Mouse (Mus musculus) adrenal gland, postnatal 36 days (tissue): ENCODE results near the gene Plekhh2. TPM values are rescaled to one million over a fixed set of nuclear protein-coding genes. Genes with fewer than 3 reads are reported as not detected.
"Not testable (repeated sequence)": the region's sequence is repeated elsewhere in the genome, so short reads cannot be mapped to it uniquely, and the experiment has no call there.

Experiments
- DNase-seq, 2 experiments: peaks; one replicate each; pipeline ENCODE4 v3.0.0; 2021; ENCODE audit warnings: mixed read lengths in 1 of 2
- total RNA-seq, 2 experiments: library from RNA; stranded (reverse); gene quantifications; 2 replicates each; pipeline ENCODE4 v1.2.3; 2021

The Plekhh2 gene
- total RNA-seq, 2 experiments from 2014 or later, result 4.6 to 5.2 TPM

DNA sequence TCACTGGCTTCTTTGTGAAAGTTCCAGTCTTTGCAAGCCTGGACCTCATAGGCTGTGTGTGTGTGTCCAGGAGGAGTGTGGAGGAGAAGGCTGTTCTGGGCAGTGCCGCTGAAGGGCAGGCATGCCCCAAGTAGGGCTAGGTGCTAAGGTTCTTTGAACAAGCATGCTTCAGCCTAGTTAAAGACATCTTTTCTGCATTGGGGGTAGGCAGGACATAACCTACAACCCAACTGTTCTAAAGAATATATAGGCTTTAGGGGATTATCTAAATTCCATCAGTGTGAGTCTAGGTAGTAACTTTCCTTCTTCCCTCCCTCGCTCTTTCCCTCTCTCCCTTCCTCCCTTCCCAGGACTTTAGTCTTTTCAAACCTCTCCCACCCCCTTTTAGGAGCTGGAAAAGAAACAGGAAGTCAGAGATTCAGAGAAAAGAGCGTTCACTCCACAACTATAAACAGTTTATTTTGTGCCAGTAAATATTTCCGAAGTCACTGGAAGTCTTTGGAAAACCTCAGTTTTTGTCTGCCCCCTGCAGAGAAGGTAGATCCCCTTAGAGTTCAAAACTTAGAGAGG lies 906 bp downstream of the Plekhh2 start:
- peak; percentile 2 to 13 for DNase-seq

DNA sequence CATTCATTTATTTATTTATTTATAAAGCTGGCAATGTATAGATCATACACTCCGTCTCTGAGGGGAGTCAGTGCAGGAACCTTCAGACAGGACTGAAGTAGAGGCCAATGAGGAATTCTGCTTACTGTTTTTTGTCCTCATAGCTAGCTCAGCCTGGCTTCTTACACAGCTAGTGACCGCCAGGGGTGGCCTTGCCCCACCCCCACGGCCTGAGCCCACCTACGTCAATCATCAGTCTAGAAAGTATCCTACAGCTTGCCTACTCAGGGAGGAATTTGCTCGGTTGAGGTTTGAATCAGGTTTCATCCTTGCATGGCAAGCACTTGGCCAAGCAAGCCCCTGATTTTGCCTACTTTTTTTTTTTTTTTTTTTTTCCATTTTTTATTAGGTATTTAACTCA lies 4.2 kb downstream of the Plekhh2 start:
- no peak for DNase-seq

DNA sequence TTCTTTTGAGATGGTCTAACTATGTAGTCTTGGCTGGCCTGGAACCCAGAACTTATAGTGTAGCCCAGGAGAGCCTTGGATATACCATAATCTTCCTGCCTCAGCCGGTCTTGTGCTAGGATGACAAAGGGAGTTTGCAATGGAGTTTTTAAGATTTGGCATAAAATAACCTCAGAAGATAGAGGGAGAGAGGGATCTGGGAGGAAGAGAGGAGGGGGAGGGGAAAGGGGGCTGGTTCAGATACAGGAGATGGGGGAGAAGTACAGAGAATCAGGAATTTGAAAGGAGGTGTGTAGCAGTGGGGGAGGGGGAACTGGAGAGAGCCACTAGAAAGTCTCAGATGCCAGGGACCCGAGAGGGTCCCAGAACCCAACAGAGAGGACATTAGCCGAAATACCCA lies 7.7 kb downstream of the Plekhh2 start:
- no peak for DNase-seq

DNA sequence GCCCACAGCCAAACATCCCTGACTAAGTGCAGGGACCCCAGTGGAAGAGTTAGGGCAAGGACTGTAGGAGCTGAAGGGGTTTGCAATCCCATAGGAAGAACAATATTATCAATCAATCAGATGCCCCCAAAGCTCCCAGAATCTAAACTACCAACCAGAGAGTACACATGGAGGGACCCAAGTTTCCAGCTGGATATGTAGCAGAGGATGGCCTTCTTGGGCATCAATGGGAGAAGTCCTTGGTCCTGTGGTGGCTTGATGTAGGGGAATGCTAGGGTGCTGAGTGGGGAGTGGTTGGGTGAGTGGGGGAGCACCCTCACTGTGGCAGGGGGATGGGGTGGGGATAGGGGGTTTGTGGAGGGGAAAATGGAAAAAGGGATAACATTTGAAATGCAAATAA lies 8.4 kb downstream of the Plekhh2 start:
- no peak for DNase-seq

DNA sequence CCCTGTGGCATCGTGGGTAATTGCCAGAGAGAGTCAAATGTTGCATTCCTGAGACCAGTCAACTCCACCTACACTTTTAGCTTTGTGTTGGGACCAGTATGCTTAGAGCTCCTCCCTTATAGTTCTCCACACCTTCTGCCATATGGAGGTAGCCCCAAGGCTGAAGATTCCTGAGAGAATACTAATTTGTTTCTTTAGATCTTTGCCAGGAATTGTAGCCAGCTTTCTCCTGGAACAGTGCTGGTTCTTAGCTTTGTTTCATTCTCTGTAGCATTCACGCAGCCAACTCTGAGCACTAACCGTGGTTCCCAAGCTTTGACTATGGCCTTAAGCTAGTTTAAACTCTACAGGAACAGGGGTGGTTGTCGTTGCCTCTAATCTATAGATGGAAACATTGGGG lies 17.7 kb downstream of the Plekhh2 start:
- no peak for DNase-seq

DNA sequence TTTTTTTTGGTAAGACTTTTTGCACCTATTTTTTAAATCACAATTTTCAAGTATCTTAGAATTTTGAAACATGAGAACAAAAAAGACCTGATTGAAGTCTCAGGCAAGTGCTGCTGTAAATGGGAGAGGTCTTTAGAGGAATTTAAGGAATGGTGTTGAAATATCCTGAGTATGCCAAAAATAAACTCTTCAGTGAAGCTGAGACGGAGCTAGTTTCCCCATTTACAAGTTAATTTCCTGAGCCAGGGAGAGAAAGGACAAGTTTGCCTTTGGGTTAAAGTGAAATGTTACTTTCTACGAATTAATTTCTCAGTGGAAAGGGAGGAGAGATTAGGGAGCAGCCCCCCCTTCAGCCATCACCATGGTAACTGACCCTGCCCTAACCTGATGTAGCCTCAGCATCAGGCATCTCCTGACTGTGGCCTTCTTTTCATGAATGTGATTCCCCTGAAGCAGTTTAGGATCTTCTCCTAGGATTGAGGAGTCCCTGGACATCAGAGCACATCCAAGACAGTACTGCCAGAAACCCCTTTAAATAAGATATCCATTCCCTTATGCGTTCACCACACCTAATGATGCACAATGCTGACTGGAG lies 18.6 kb downstream of the Plekhh2 start:
- no peak for DNase-seq

DNA sequence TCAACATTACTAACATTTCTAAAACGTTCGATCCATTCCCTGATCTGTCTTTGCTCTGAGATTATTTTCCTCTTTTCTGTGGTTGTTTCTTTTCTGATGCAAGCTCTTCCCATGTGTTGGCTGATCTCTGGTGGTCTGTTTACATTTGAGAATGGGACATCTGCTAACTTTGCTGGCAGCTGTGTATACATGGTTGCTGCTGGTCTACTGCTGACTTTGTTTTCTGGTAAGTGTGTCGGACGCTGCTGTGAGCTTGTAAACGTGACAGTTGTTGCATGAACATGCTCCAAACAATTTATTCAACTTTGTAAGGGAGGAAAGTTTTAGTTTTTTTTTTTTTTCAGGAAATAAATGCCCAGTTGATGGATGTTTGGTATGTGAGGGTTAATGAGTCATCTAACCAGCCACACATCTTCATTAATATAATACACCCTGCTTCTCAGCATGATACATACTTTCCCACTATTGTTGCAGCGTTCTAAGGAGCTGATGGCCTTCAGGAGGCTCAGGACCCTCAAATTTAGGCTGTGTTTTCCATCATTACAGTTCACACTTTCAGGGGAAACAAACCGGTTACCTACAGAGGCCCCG lies 21.3 kb downstream of the Plekhh2 start:
- no peak for DNase-seq

DNA sequence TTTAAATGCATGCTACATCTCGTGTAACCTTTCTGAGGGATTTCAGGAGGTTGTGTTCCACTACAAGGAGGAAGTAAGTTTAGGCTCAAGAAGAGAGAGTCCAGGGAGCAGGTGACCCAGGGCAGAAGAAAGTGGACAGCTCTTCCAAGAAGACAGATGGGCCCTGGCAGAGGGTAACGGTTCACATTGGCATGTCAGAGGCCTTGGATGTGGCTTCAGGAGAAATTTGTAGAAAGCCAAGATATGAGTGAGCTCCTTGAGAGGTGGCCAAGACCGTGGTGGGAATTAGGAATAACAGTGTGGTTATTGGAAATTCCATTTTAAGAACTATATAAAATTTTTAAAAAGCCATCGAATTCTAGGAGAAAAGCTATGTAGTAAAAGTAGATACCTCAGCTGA lies 22.1 kb downstream of the Plekhh2 start:
- DNase-seq, result no peak

DNA sequence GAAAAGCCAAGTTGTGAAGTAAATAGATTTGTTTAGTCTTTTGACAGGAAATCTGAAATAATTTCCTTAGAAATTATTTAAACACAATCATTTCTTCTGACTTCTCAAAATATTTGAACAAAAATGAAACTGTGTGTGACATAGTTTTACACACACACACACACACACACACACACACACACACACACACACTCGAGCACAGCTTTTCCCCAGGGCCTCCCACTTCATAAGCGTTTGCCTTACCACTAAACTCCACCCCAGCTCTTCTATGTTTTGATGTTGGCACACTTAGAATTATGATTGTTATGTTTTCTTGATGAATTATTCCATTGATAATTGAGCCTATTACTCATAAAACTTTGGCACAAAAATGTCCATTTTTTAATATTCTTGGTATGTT lies 22.9 kb downstream of the Plekhh2 start:
- no peak for DNase-seq

DNA sequence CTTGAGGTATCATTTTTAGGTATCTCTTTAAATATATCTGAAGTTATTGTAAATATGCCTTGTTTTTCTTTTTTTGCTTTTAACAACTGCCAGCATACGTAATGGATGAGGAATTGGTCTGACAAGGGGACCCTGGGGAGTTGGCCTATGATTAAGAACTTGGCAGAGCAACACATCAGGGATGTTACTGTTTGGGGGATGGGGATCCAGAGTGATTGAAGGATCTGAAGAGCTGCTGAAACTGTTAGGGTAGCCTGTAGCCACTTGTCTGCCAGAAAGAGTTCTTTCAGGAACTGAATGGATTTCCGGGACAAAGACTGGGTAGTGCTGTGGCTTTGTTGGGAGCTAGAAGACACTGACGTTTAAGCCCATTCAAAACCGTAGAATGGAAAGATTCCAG lies 23.5 kb downstream of the Plekhh2 start:
- DNase-seq, result peak; percentile 2 to 6

DNA sequence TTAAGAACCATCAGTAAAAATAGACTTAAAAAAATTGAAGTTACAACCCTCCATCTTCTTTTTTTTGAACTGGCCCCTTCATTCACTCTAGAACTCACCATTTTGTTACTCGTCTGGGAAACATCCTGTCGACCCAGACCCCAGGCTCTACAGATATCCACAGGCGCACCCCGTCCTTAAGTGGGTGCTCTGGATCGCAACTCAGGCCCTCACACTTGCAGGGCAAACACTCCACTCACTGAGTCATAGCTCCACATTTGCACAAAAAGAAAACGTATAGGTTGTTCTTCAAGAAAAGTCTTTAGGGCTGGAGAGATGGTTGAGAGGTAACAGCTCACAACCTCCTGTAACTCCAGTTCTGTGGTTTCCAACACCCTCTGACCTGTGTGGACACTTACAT lies 25.6 kb downstream of the Plekhh2 start:
- DNase-seq, result no peak

DNA sequence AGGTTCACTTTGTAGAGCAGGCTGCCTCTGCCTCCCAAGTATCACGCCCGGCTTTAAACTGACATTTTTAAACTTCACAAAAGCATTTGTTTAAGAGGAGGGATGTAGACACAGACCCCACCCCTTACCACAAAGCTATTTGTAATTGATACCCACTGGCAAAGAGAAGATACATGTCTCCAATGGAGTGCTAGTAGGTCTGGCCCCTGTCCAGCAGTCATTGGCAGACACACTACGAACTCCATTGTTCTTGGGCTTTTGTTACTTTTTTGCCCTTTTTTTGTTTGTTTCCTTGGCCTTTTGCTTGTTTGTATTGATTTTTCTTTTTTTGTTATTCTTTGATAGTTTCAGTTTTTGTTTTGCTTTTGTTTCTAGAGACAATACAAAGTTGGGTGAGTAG lies 26.3 kb downstream of the Plekhh2 start:
- no peak for DNase-seq

DNA sequence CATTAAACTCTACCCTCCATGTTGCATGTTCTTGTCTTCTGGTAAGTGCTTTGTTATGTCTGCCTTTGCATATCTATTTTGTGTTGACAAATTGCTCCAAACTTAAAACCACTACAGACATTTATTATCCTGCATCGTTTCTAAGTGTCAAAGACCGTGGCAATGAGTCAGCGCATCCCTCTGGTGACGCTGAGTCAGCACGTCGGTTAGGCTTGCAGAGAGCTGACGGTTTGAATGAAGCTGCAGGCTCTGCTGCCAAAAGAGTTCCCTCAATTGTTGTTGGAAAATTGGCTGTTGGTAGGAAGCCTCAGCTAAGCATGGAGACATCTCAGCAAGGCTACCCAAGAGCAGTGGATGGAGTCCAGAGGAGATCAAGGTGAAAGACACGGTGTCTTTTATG lies 28.9 kb downstream of the Plekhh2 start:
- DNase-seq, result peak; percentile 53 to 59

DNA sequence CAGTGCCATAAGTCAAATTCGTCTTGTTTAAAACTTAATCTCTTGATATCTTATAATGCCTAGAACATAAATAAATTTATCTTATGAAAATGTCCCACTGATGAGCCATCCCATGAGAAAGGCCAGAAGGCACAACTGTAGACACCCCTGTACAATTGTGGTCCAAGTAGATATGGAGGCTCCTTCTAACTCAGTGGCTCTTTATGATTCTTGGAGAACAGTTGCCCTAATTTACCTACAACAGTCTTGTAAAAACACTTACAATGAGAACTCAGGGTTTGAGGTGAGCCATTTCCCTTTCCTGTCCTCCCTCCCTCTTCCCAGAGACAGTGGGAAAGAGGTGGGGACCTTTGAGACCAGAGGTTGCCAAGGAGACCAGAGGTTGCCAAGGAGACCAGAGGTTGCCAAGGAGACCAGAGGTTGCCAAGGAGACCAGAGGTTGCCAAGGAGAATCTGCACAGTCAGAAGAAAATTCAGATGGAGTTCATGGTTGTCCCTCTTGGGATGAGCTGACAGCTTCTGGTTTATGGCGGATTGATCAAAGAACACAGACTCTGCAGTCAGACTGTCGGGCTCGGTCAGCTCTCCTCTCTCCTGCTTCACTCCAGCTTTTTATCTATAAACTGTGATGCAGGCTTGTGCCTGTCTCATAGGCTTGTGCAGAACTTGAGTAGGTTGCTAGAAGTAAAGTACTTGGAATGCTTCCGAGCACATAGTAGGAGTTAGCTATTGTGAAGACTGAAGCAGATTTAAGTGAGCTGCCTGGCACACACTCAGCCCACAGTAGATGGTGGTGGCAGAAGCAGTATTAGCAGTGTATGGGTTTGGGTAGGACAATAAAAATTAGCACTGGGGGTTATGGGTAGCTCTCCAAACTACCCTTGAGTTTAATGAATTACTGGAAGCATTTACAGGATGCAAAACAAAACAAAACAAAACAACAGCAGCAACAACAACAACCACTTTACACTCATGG lies 39.5 kb downstream of the Plekhh2 start:
- no peak for DNase-seq

DNA sequence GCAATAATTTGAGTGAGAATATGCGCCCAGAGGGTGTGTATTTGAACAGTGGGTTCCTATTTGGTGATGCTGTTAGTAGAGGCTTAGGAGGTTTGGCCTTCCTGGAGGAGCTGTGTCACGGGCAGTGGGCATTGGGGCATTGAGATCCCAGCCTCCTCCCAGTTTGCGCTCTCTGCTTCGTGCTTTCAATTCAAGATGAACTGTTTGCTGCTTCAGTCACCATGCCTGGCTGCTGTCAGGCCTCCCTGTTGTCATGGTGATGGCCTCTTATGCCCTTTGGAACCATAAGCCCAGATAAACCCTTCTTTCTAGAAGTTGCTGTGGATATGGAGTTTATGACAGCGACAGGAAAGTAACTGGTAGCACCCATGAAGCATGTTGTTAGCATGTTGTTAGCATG lies 40.5 kb downstream of the Plekhh2 start:
- no peak for DNase-seq

DNA sequence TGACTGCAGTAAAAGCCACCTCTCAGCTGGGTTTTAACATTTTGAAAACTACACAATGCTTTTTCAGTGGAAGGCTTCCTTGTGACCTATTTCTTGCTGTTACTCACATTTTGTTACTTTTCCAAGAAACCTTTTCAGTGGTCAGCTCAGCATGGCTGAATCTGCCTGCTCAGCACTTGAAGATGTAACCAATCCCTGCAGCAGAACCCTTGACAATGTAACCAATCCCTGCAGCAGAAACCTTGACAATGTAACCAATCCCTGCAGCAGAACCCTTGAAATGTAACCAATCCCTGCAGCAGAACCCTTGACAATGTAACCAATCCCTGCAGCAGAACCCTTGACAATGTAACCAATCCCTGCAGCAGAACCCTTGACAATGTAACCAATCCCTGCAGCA lies 52.6 kb downstream of the Plekhh2 start:
- DNase-seq, result not testable (repeated sequence)

DNA sequence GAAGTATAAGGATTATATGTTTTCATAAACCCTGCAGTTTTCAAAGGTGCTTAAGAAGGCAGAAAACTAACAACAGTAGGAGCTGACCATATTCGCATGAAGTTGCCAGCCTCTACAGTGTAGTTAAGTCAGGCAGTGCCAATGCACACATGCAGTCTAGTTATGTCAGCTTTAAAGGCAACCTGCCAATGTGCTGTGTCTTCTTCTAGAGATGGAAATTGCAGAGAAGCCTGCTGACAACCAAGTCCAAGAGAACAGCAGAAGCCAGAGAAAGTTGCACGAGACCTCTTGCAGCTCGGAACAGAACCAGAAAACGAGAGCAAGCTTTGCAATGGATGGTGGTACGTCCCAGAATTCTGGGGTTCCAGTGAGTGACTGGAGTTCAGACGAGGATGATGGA lies 54.1 kb downstream of the Plekhh2 start:
- DNase-seq, result no peak

DNA sequence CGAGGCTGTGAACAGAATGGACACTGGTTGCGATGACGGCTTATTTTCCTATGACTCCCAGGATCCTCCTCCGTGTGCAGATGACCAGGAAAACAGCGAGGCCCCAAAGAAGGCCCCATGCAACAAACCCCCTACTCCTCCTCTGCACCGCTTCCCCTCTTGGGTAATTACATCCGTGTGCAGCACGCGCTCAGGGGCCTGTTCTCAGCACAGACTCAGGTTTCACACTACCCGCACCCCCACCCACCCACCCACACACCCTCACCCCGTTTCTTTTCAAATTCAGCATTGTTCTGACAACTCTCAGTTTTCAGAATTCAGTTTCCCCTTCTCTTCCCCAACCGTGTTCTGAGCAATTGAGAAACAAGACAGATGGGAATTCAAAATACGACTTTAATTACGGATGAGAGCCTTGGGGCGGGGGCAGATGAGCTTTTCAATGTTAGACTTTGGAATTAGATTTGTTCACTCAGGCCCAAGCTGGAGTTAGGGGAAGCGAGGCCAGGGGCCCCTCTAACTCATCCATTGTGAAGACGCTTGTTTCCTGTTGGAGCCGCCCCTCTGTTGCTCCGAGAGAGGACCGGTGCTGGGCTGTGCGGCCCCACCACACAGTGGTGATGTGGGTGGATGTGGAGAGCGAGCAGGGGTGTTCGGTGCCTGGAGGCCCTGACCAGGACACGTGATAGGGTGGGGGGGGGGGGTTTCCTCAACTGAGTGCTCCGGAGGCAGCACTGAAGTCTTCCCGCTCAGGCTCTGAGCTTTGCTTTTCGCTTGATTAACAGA lies 55.3 kb downstream of the Plekhh2 start:
- DNase-seq, result no peak

DNA sequence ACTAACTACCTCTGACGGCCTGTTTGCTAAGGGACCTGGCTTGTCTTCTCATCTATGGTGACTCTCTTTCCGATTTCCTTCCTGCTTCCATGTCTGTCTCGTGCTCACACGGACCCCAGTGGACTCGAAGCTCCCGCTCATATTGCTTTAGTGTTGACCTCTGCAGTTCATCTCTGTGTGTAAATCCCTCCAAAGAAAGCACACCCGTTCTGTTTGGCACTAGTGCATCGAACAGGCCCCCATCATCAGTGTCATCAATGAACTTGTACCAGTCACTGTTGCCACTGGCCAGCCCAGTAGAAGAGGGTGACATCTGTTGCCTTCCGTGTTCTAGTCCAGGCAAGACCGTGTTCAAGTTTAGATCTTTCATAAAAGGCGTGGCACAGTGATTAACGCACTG lies 57.1 kb downstream of the Plekhh2 start:
- DNase-seq, result no peak

DNA sequence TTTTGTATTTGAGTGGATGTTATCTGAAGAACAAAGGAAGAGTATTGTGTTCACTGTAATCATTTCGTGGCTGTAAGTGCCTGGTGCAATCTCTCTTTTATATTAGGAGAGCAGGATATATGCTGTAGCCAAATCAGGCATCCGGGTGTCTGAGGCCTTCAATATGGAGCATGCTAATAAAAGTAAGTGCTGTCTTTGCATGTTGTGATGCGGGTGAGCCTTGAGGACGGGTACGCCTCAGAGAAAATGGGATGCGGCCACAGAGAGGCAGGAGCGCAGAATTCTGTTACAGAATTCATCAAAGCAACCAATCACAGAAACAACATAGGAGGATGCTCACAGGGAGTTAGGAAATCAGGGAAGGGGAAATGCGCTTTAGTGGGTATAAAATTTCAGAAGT lies 58.1 kb downstream of the Plekhh2 start:
- DNase-seq, result no peak

DNA sequence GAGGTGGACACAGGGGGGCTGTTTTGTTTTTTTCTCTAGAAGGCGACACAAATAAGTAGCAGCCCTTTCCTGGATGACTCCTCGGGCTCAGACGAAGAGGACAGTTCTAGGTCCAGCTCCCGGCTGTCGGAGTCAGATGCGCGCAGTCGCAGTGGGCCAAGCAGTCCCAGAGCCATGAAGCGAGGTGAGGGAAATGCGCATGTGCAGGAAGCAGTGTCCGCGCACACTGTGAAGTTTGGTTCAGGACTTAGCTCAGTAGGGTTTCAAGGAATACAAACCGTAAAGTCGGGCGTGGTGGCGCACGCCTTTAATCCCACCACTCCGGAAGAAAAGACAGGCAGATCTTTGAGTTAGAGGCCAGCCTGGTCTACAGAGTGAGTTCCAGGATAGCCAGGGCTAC lies 59.9 kb downstream of the Plekhh2 start:
- peak; percentile 8 to 15 for DNase-seq

DNA sequence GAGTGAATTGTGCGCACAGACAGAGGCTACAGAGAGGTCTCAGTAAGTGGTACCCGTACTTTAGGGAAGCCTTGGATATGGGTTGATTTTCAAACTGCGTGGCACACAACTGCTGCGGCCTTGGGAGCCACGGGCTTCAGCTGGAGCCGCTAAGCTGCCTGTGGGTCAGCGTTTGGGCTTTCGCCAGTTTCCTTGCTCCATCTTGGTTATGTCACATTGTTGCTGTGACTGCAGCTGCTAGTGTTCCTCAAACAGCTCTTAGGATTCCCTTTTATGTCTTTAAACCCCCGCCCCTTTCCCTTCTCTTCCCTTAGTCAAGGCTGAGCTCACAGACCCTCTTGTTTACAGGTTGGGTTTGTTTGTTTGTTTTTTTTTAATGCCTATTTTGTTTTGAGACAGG lies 61.6 kb downstream of the Plekhh2 start:
- DNase-seq, result peak; percentile 9 to 27
